Mouse (Mus musculus): ENCODE measurements around the gene Gtpbp1.

Gtpbp1 gene

DNA sequence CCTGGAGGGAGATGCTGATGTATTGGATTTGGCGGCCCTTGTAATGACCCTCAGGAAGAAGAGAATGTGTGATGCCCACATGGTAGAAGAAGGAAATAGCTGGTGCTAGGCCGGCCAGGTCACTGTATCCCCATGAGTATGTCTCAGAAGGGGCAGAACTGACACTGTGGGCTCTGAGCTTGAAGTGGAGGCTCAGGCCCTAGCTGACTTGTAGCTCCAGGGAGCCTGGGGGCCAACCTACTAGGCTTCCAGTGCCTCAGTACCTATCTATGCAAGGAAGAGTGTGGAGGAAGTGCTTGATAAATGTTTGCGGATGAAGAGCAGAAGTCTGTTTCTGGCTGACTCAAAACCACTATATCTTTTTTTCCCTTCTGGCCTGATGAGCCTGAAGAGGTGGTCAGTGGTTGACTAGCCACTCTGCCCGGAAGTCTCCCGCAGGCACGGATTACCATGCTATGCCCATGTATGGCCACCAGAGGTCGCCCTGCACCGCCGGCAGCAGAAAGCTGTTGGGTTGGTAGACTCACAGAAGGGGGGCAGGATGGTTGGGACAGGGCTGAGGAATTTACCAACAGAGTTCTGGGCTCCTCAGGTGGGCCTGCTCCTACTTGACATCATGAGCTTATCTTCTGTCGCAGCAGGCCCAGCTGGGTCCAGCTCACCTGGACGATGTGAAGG lies 62.2 kb downstream of the Gtpbp1 start:
- DNase-seq (ENCODE audit: inconsistent age in 2 of 2, low spot score in 1 of 2) = peak; percentile 79 to 91

- no peak for DNase-seq (ENCODE audit: inconsistent age in 2 of 2, low spot score in 1 of 2)
Observed at GRCm38 (mm10) chr15:79753420-79753752, 62.7 kb downstream of the Gtpbp1 start.

- DNase-seq (ENCODE audit: inconsistent age in 2 of 2, low spot score in 1 of 2) = no peak
Observed at GRCm38 (mm10) chr15:79753873-79754272, 63.2 kb downstream of the Gtpbp1 start.

DNA sequence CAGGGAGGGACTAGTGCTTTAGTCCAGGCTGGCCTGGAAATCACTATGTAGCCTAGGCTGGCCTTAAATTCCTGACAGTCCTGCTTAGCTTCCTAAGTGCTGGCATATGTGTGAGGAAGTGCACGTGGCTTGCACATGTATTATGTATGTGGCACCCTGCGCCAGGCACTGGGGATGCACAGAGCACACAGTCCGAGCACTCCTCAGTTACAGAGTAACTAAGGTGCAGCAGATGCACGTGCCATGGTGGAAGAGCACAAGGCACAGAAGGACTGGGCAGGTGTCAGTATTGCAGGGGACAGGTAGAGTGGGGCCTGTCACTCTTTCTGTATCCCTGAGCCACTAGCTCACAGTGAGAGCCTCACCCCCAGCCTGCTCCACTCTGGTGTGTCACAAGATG lies 64.5 kb downstream of the Gtpbp1 start:
- DNase-seq (ENCODE audit: inconsistent age in 2 of 2, low spot score in 1 of 2) = no peak

DNA sequence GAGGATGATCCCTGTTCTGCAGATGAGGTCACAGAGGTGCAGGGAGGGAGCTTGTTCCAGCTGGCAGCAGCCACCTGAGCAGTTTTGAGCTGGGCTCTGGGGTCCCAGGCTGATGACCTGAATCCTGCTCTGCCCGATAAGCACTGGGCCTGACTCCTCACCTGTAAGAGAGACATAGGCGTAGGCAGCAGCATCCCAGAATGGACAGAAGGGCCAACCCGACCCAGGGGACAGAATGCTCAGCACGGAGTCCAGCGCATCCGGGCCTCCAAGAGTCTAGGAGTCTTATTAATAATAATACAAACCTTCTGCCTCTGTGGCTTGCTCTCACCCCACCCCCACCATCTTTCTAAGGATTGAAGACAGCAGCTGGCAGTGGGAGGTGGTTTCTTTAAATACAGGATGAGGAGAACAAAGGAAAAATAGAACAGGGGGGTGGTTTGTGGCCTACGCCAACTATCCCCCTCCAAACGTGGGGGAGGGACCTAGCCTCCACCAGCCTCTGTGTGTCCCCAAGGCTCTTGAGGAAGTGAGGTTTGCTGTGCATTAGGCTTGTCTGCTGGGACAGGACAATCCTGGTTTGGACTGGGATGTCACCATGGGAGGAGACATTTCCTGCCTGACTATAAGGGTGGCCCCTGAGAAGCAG lies 65.5 kb downstream of the Gtpbp1 start:
- DNase-seq (ENCODE audit: inconsistent age in 2 of 2, low spot score in 1 of 2) = no peak

- DNase-seq (ENCODE audit: inconsistent age in 2 of 2, low spot score in 1 of 2) = no peak
Observed at GRCm38 (mm10) chr15:79757118-79757517, 66.5 kb downstream of the Gtpbp1 start.

DNA sequence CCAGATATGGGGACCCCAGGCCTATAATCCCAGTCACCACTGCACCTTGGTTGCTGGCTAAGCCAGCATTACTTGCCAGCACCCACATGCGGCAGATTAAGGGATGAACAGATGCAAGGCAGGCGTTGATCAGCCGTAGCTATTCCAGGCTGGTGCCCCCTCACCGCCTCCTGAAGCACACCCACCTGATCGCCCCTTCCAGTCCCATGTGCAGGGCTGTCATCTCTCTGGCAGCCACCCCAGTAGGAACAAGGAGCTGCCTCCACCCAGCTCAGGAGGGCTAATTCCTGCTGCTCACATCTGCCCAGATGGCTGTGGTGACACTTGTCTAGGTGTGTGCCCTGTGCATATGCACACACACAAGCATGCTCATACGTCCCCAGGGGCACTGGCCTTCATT lies 70.3 kb downstream of the Gtpbp1 start:
- DNase-seq (ENCODE audit: inconsistent age in 2 of 2, low spot score in 1 of 2) = no peak

DNA sequence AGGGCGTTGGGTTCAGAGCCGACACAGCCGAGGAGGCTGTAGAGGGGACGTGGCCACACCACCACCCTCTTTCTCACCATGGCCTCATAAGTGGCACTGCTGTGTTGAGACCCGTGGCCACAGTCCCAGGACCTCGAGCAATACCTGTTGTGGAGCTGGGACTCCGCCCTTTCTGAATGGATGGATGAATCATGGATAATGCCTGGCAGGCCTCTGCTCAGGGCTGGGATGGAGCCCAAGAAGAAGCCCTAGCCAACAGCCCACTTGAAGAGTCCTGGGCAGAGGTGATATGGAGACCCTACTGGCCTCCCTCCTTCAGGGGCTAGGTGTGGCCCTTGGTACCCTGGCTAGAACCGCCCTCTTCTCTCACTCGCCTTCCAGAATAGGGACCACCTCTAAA lies 72.4 kb downstream of the Gtpbp1 start:
- no peak for DNase-seq (ENCODE audit: inconsistent age in 2 of 2, low spot score in 1 of 2)

DNA sequence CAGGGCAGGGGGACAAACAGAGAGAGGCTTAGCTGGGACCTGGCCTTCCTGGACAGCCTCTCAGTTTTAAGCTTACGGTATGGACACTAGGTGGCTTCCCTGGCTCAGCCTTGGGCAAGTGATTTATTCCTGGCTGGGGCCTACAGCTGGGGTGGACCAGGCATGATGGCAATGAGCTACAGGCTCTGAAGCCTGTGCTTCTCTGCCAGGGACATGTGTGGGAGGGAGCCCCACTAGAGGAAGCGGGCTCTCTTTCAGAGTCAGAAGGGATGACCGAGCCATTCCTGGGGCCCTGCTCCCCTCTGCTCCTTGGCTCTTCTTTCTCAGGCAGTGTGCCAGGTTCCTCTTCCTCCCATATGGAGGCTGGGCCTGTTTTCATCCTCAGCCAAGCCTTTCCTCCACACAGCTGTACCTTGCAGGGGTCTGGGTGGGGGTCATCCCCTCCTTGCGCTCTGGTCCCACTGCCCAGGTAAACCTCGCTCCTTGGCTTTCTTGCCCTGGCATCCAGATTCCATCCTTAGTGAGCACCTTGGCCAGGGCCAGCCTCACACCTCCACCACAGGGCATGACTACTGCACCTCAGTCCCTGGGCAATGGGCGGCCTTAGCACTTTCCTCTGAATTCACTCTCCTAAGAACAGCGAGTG lies 73.1 kb downstream of the Gtpbp1 start:
- DNase-seq (ENCODE audit: inconsistent age in 2 of 2, low spot score in 1 of 2) = peak in 1 of 2 experiments; percentile 49

GRCm38 (mm10) chr15:79764539-79765267 lies 74.1 kb downstream of the Gtpbp1 start:
- DNase-seq (ENCODE audit: inconsistent age in 2 of 2, low spot score in 1 of 2) = no peak

DNA sequence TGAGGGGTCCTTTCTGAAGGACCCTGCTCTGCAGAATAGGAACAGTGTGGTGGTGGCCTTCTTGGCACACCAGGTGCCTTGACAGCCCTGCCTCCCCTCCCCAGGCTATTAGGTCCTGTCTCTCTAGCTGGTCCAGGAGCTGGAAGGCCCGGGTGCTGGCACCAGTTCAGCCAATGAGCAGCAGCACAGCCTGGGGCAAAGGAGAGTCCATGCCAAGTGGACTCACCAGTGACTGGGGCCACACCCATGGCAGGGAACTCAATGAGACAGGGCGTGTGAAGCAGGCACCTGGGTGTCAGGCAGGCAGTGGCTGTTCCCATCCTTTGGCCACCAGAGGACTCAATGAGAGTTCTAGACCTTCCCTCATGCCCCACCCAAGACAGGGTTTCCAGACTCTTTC lies 74.7 kb downstream of the Gtpbp1 start:
- peak in 1 of 2 experiments; percentile 38 for DNase-seq (ENCODE audit: inconsistent age in 2 of 2, low spot score in 1 of 2)

DNA sequence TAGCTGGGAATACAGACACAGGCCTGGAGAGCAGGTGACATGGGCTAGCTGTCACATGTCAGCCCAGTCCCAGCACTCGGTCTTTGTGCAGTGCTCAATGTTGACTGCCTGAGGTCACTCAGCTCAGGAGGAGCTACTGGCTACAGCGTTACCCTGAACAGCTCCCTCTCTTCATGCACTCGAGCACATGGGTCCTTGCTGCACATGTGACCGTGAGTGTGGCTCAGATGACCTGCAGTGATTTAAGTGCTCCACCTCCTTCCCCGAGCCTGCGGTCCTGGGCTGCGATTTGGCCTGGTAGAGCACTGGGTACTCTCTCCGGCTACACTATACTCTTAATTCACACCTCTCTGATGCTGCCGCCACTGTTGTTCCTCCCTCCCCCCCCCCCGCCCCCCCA lies 75.5 kb downstream of the Gtpbp1 start:
- DNase-seq (ENCODE audit: inconsistent age in 2 of 2, low spot score in 1 of 2) = no peak

- DNase-seq (ENCODE audit: inconsistent age in 2 of 2, low spot score in 1 of 2) = no peak
Observed at GRCm38 (mm10) chr15:79766586-79767071, 76.0 kb downstream of the Gtpbp1 start.

- DNase-seq (ENCODE audit: inconsistent age in 2 of 2, low spot score in 1 of 2) = no peak
Observed at GRCm38 (mm10) chr15:79767327-79767961, 76.8 kb downstream of the Gtpbp1 start.

GRCm38 (mm10) chr15:79768302-79768701 lies 77.7 kb downstream of the Gtpbp1 start:
- DNase-seq (ENCODE audit: inconsistent age in 2 of 2, low spot score in 1 of 2) = no peak

DNA sequence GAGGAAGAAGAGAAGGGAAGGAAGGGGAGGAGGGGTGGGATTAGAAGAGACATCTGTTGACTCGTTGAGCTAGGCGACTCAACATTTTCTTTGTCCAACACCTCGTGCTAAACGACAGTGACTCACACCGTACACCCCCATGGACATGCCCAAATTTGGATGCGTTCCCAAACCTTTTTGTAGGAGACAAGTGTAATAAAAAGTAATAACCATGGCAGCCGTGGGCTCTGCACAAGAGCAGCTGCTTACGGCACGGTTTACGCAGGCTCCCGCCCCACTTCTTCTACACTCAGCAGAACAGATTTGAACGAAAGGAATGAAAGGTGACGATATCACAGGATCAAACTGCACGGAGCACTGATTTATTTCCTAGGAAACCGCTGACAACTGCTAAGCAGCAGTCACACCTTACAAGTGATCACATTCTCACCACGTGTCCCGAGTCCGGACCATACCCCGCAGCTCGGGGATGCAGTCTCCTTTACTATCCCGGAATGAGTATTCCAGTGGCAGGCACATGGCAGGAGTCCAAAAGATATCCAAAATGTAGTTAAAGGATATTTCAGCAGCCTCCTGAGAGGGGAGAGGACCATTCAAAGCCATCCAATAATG lies 80.1 kb downstream of the Gtpbp1 start:
- DNase-seq (ENCODE audit: inconsistent age in 2 of 2, low spot score in 1 of 2) = no peak
